Mouse (Mus musculus): ENCODE measurements at regions not wholly inside any gene's neighbourhood (a gene's known extent, or its start where the extent isn't known, plus 50 kb on each side); places are given as distances from the start of the nearest gene placed in this dataset.
A peak's percentile ranks its signal among the peaks of the same experiment; 100 is the strongest.

DNA sequence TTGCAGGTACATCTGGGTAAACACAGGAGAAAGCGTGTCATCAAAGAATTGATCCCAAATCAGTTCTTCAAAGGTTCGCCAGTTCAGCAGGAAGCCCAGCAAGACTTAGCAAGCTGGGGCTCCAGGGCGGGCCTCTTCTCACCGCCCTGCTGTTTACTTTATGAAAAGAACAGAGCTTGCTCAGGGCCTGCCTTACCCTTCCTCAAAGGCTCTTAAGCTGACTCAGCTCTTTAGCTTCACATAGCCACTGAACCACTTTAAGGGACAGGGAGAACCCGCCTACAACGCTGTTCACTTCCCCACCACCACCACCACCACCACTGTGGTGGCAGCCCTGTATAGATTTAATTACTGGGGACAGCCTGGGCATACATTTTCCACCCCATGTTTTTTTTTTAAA is 148.5 kb downstream of the Clic5 start:
- DNase-seq (ENCODE audit: low read depth), result no peak

DNA sequence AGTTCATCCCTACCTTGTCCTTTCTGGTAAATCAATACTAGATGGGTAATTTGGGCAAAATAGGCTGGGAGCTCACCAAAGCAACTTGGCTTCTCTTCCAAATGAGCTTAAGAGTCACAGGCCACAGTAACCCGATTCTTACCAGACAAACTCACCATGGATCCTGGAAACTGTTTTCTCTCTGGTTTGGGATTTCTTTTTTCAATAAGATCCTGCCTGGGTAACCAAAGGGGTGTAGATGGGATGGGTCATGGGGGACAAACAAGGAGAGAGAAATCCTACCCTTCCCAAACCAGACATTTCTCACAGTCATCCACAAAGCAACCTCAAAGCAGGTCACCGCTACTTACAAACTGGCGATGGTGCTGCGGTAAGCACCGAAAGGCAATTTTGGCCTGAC is 148.9 kb downstream of the Clic5 start:
- no peak for DNase-seq (ENCODE audit: low read depth)

DNA sequence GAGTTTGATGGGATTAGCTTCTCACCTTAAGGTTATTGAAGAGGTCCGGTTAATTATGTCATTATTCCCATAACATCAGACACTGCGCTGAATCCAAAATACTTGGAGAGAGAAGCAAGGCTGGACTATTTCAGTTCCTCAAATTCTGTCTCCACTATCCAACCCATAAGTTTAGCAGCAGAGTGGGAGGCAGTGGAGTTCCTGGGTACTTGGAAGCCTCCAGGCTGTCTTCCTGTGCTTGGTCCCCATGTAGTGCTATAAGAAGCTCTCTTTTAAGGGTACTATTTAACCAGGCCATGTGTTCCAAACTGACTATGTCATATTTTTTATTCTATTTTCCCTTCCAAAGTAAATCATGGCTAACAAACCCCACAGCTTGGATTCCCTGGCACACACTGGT is 156.2 kb downstream of the Clic5 start:
- no peak for DNase-seq (ENCODE audit: low read depth)

DNA sequence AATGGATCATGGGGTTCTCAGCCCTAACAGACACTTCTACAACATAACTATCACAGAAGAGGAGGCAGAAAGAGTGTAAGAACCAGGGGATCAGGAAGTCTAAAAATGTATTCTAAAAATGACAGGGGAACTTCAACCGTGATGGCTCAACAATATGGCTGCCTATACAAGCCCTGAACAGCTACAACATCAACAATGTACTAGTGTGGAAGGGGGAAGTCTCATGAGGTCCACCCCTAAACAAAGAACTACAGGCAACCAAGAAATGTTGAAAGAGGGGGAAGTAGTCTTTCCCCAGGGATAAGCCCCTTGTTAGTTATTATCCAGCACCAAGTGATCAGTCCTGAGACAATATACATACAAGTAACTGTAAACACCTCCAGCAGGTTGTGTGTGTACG is 157.0 kb downstream of the Clic5 start:
- no peak for DNase-seq (ENCODE audit: low read depth)

DNA sequence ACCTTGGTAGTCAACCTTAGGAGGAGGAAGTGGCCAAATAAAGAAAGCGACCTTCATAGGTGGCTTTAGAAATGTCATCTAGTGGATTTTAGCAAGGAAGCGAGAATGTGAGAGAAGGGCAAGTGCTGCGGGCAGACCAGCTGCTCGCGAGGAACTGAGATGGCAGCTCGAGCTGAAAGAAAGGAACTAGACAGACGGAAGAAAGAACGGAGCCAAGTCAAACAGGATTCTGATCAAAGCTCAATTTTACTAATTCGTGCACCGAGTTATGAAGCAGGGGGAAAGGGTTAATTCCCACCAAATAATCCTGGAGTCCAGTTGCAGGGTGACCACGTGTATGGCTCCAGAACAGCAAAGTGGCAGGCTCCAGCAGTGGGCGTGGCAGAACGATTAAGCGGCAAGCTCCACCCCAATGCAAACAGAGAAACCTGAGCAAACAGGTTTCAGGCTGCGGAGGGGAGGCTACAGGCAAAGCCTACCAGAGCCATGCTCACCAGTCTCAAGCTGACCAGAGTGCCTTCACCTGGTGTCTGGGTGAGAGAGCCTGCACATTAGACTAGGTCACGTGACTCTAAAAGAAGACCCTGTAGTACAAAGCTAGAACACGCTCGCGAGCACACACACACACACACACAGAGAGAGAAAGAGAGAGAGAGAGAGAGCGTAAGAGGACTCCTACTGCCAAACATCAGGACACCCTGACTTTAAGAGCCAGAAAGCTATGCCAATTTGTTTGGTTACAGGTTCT is 162.0 kb downstream of the Clic5 start:
- DNase-seq (ENCODE audit: low read depth), result no peak

DNA sequence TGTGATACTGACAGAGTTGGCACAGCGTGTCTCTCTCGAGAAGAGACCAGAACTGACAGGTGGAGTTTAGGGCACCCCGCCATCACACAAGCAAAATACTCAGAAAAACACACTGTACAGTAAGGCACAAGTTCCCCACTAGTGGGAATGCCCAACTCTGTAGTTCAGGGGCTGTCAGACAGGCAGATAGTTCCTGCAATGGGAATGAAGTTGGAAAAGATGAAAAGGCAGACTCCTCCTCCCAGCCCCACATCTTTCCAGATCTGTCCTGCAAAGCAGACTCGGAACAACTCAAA is 162.5 kb downstream of the Clic5 start:
- no peak for DNase-seq (ENCODE audit: low read depth)

DNA sequence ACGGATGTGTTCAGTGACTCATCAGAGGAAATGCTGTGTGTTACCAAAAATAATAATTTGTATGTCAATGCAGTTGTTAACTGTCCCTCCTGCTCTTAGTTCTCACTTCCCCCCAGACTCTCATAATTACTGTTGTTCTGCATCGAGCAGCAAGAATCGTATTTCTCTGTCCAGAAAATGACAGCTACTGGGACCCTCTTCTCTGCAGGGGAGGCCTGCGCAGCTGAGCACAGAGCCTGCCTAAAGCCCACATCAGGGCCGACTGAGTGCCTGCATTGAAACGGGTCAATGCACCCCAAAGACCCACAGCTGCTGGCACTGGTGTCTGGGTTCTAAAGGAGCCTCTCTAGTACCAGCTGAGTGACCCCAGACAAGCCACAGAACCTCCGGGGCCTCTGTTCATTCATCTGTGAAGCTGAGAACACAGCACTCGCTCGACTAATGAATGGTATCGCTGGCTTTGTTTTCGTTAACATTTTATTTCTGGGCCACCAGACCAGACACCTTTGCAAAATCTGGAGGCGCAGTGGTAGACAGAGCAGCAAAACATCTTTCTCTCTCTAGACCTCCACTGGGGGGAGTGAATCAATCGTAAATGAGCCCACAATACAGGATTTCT is 163.2 kb downstream of the Clic5 start:
- DNase-seq (ENCODE audit: low read depth), result no peak

DNA sequence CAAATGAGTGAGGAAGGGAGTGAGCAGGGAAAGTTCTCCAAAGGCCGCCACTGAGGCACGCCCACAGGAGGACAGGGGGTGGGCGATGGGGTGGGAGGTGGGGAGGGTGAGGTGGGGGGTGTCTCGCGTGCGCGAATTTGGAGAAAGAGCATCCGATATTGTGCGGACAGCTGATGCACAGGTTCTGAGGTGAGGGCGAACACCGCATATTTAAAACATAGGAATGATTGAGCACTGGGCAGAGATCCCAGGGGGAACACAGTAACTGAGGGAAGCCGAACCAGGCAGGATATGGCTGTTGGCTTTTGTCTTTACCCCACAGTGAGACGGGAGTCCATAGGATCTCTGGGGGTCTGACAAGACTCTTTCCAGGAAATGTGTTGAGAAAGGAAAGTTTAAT is 163.8 kb downstream of the Clic5 start:
- no peak for DNase-seq (ENCODE audit: low read depth)

DNA sequence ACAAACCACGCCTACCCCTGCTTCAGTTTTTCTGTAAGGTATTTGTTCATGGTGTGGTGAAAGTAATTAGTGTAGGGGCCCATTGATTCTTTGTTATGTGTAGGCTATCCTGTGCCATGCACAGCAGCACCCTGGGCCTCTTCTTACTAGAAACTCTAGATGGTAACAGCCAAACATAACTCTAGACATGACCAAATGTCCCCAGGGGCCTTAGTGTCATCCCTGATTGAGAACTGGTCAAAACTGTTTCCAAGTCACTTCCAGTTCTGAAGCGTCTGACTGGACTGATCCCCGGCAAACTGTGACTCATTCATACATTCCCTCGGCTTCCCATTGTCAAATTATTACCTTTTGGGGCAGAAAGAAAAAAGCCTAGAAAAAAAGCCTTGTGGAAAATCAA is 174.7 kb downstream of the Clic5 start:
- no peak for DNase-seq (ENCODE audit: low read depth)

DNA sequence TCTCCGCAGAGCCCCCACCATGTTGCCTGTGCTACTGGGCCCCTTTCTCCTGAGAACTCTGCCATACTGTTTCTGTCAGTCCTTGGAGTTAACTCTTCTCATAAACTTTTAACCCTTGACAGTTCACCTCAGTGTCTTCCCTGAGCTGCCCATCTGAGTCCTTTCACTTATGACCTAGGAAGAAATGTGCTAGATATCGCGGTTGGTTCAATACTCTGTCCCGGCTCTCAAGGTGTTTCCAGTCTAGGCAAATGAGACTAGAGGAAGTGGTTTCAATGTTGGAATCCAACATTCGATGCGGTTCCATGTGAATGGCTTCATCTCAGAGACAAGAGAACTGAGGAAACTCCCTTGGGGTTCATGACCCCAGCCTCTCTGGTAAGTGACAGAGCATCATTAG is 176.1 kb downstream of the Clic5 start:
- DNase-seq (ENCODE audit: low read depth), result no peak

DNA sequence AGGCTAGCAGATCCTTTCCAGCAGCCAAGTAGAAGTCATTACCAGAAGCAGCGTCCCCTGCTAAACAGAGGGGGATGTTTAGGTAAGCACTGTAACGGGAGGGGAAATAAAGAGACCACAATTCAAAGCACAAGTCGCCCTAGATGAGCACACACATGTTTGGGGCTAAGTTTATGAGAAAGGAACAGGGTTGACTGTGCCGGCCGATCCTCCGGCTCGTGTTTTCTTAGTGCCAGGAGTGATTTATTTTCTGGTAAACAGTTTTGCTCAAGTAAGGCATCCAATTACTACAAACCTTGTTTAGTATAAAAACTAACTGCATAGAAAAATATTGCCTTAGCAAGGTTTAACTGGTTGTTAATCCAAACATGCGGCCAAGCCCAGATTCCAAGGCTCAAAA is 178.1 kb downstream of the Clic5 start:
- DNase-seq (ENCODE audit: low read depth), result no peak

DNA sequence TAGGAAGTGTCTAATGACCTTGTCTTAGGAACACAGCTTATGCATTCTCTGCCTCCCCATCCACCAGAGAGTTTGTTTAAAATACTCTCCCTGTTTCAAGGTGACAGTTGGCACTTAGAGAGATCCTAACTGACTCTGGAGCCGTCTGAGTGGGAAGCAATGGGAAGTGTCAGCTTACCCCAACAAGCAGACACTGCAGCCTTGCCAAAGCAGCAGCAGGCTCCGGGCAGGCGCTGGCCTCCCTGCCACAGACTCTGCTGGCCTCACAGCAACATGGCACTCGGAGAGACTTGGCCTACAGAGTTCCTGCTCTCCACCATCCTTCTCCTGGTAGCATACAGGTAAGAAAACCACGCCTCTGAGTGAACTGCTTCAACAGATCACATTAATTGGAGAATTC is 179.2 kb downstream of the Clic5 start:
- no peak for DNase-seq (ENCODE audit: low read depth)

DNA sequence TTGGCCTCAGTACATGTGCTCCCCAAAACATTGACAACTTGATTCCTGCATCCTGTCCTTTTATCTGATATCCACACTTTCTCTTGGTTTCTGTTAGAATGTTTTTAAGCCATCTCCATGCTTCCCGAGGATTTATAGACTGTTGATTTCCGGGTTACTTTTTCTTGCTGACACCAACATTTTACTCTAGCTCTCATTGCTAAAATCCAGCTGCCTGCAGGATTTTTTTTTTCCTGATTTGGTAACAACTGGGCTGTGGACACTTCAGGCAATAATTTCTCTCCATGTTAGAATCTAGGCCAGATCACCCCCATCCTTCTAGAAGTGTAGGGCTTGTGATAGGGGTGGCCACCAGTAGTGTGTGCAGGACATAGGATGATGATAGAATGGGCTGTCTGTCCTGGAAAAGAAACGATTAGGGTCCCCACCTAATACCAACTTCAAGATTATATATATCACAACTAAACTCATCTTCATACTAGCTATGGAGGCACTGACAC is 182.6 kb downstream of the Clic5 start:
- no peak for DNase-seq (ENCODE audit: low read depth)

DNA sequence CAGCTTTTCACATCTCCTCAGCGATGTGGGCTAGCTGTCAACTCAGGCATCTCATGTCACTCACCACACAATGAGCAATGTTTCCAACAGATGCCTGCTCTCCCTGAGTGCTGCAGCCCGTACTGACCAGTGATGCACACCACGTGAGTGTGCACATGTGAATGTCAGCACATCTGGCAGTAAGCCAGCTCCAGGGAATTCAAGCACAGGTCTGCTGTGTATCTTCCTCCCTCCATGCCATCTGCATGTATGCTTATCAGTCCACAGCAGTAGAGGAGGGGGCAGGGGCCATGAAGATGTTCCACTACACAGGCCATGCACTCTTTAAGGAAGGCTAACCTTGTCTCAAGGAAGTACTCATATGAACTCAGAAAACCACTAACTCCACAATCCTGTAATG is 183.2 kb downstream of the Clic5 start:
- DNase-seq (ENCODE audit: low read depth), result peak; percentile 16

DNA sequence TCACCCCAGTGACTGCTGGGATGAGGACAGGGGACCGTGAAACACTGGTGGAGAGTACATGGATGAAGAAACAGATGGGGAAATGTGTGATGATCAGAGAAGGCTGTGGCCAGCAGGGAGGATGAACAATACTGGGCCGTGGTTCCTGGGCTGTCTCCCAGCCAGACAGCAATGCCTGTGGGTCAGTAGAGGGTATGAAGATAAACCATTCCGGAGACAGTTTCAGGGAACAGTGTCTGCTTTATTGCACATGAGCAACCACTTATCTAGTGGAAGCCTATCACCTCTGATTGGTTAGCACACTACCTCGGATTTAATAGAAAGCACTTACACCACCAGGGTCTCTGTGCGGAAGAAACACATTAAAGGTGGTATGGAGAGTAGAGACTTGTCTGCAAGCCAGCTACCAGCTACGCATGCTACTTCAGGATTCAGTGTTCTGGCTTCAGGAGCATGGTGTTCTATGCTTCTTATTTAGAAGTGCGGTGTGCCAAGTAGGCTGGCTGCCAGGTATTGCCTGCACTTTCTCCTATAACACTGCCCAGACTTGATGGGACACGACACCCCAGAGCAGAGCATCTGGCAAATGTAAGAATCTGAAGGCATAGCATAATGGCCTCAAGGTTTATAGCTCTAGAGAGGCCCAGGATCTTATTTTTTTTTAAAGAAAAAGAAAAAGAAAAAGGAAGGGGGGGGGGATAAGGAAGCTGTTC is 185.5 kb downstream of the Clic5 start:
- peak; percentile 22 for DNase-seq (ENCODE audit: low read depth)

DNA sequence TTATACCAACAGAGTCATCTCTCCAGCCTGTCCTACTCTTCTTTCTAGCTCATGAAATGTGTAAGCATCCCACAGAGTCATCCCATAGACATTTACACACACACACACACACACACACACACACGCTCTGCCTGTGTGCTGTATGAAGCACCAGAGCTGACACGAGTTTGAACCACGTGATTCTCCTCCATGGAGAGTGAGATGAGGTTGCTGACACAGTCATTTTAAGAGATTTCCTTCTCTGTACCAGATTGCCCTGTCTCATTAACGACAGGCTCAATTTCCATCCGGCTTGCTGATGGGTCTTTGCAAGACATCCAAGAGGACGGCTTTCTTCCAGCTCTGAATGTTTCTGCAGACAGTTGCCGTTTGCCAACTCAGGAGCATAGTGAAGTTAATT is 190.0 kb downstream of the Clic5 start:
- DNase-seq (ENCODE audit: low read depth), result no peak

DNA sequence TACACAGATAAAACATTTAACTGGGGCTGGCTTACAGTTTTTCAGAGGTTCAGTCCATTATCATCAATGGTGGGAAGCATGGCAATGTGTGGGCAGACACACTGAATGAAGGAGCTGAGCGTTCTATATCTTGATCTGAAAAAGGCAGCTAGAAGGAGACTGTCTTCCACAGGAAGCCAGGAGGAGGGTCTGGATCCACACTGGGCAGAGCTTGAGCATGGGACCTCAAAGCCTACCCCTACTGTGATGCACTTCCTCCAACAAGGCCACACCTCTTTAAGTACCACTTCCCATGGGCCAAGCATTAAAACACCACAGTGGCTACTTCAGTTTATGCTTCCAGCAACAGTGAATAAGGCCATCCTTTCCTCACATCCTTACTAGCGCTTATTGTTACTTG is 200.5 kb downstream of the Clic5 start:
- no peak for DNase-seq (ENCODE audit: low read depth)

DNA sequence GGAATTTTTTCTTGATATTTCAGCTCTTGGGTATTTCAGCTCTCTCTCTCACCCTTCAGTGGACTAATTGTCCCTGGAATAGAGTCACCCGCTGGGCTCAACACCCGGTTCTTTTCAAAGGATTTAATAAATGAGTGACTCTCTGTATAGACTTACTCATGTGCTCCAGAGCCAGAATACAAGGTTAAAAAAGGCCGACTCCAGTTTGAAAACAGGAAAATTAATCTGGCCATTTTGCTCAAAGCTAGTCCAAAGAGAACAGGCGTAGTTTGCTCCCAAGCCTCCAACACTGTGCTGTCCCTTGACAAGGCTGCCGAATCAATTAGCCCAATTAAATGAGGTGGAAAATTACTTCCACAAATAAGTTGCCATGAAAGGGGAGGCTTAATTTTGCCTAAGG is 209.4 kb downstream of the Clic5 start:
- no peak for DNase-seq (ENCODE audit: low read depth)

DNA sequence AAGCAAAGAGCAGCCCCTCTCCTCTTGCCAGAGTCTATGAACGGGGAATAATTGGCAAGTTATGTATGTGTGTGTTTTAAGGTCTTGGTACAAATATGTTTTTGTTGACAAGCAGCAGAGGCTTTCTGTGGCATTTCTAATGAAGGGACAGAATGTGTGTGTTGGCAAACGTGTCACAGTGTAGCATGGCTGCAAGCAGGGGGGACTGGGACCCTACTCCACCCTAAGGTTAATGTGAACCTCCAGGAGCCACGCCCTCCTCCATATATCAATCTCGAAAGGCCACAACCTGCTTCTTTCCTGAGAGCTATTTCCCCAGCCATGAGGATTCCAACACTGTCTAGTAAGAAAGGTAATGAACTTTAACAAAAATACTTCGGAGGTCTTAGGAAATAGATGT is 209.8 kb downstream of the Clic5 start:
- no peak for DNase-seq (ENCODE audit: low read depth)

DNA sequence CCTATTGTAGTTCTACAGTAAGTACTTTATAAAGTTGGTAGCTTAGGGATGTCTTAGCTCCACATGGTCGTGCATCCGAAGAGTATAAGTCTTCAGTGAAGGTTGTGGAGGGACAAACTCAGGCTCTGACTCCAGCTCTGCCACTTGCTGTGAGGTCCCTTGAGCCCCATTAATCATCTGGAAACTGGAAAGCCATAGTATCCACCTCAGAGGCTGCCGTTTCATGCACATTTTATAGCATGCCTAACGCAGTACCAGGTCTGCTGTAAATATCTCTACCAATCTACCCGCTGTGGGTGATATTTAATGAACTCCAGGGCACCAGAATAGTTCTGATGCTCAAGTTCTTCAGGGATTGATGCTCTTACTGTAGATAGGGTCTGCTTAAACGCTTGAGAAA is 216.5 kb downstream of the Clic5 start:
- DNase-seq (ENCODE audit: low read depth), result no peak

DNA sequence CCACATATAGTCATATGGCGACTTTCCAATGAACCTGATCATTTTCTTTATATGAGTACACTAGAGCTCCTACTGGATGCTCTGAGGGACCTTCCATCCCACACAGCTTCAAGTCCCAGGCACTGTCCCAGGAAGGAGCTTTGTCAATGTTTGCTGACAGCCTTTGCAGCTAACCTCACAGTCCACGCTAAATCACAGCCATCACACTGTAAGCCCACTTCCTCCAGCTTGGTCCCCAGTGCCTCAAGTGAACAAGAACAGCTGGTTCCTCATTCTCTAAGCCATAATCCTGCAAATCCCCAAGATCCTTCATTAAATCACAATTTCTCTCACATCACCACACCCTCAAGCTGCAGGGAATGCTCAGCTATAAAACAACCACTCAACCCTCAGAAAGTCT is 222.6 kb downstream of the Clic5 start:
- DNase-seq (ENCODE audit: low read depth), result no peak

DNA sequence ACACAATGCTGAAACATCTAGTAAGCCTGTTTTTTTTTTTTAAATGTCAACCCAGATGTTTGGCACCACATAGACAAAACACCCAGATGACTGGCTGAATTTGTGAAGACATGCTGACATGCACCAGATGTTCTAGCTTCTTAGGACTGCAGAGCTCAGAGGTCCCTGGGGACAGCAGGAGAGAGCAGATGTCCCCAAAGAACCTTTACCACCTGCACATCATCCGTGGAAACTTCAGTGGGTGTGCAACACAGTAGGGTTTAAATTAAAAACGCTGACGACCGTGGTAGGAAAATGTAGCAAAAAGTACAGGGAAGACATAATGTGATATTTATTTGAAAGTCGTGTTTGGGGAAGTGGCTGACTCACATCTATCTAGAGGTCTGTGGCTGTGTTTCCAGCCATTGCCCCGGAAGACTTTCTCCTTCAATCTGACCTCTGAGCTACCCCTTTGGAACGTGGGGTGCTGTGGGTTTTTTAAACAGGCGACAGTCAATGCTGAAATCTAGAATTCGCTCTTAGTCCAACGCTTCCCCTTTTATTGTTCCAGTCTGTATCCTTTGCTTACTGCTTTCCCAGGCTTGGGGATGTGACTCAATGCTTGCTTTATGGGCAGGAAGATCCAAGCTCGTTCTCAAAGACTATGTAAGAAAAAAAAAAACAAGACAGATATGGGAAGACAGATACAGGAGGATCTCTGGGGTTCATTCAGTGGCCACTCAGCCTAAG is 230.5 kb downstream of the Clic5 start:
- DNase-seq (ENCODE audit: low read depth), result peak; percentile 49

DNA sequence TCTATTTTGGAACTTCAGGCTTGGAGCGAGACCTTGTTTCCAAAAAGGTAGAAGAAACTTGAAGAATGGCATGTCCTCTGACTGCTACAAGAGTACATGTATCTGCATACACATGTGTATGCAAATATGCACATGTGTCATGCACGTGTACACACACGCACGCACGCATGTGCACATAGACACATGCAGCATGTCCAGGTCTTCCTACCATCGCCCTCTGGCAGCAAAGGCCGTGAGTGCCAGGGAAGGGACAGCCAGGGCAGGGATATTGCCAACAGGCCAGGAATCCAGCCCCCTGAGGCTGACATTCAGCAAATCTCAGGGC is 231.0 kb downstream of the Clic5 start:
- no peak for DNase-seq (ENCODE audit: low read depth)

Measured in NIH3T3 (cell line).